Mouse (Mus musculus): ENCODE results near the gene Rasa3. TPM values are rescaled to one million over a fixed set of nuclear protein-coding genes. Genes with fewer than 3 reads are reported as not detected.
A peak's percentile ranks its signal among the peaks of the same experiment; 100 is the strongest.

Gene Rasa3
- total RNA-seq, 1 experiment from 2014 or later, result 96.1 TPM

GRCm38 (mm10) chr8:13591246-13591645 lies 86.2 kb downstream of the Rasa3 start:
- no peak for ATAC-seq (replicated peaks; ENCODE audit: low read depth, poor library complexity, severe bottlenecking)

GRCm38 (mm10) chr8:13589071-13589470 lies 88.3 kb downstream of the Rasa3 start:
- ATAC-seq (replicated peaks; ENCODE audit: low read depth, poor library complexity, severe bottlenecking), result no peak

GRCm38 (mm10) chr8:13584652-13585051 lies 92.8 kb downstream of the Rasa3 start:
- no peak for ATAC-seq (replicated peaks; ENCODE audit: low read depth, poor library complexity, severe bottlenecking)

- ATAC-seq (replicated peaks; ENCODE audit: low read depth, poor library complexity, severe bottlenecking), result no peak
Observed at GRCm38 (mm10) chr8:13577869-13578268, 99.5 kb downstream of the Rasa3 start.

- ATAC-seq (replicated peaks; ENCODE audit: low read depth, poor library complexity, severe bottlenecking), result no peak
Observed at GRCm38 (mm10) chr8:13571999-13572398, 105.4 kb downstream of the Rasa3 start.

- peak; percentile 79 for ATAC-seq (replicated peaks; ENCODE audit: low read depth, poor library complexity, severe bottlenecking)
Observed at GRCm38 (mm10) chr8:13562118-13562517, 115.3 kb downstream of the Rasa3 start, which contains the start of gene 1700029H14Rik. Gene 1700029H14Rik, minus strand, starts transcription at chr8:13562461.

- ATAC-seq (replicated peaks; ENCODE audit: low read depth, poor library complexity, severe bottlenecking), result no peak
Observed at GRCm38 (mm10) chr8:13557526-13557925, 119.9 kb downstream of the Rasa3 start.

GRCm38 (mm10) chr8:13551574-13551830 lies 125.9 kb downstream of the Rasa3 start:
- ATAC-seq (replicated peaks; ENCODE audit: low read depth, poor library complexity, severe bottlenecking), result no peak

- ATAC-seq (replicated peaks; ENCODE audit: low read depth, poor library complexity, severe bottlenecking), result peak; percentile 96
Observed at GRCm38 (mm10) chr8:13550718-13551573, 126.5 kb downstream of the Rasa3 start.

GRCm38 (mm10) chr8:13548831-13549230 lies 128.6 kb downstream of the Rasa3 start:
- ATAC-seq (replicated peaks; ENCODE audit: low read depth, poor library complexity, severe bottlenecking), result no peak

GRCm38 (mm10) chr8:13548235-13548634 lies 129.2 kb downstream of the Rasa3 start:
- no peak for ATAC-seq (replicated peaks; ENCODE audit: low read depth, poor library complexity, severe bottlenecking)

- no peak for ATAC-seq (replicated peaks; ENCODE audit: low read depth, poor library complexity, severe bottlenecking)
Observed at GRCm38 (mm10) chr8:13546421-13546820, 131.0 kb downstream of the Rasa3 start.

GRCm38 (mm10) chr8:13541526-13541925 lies 135.9 kb downstream of the Rasa3 start:
- no peak for ATAC-seq (replicated peaks; ENCODE audit: low read depth, poor library complexity, severe bottlenecking)

GRCm38 (mm10) chr8:13540122-13540521 lies 137.3 kb downstream of the Rasa3 start:
- ATAC-seq (replicated peaks; ENCODE audit: low read depth, poor library complexity, severe bottlenecking), result no peak

GRCm38 (mm10) chr8:13538821-13539220 lies 138.6 kb downstream of the Rasa3 start:
- ATAC-seq (replicated peaks; ENCODE audit: low read depth, poor library complexity, severe bottlenecking), result no peak

GRCm38 (mm10) chr8:13537102-13537501 lies 140.3 kb downstream of the Rasa3 start:
- no peak for ATAC-seq (replicated peaks; ENCODE audit: low read depth, poor library complexity, severe bottlenecking)

GRCm38 (mm10) chr8:13533123-13533522 lies 144.3 kb downstream of the Rasa3 start:
- no peak for ATAC-seq (replicated peaks; ENCODE audit: low read depth, poor library complexity, severe bottlenecking)

GRCm38 (mm10) chr8:13531602-13532171 lies 145.7 kb downstream of the Rasa3 start:
- peak; percentile 27 for ATAC-seq (replicated peaks; ENCODE audit: low read depth, poor library complexity, severe bottlenecking)

GRCm38 (mm10) chr8:13530941-13531340 lies 146.5 kb downstream of the Rasa3 start:
- peak; percentile 95 for ATAC-seq (replicated peaks; ENCODE audit: low read depth, poor library complexity, severe bottlenecking)

GRCm38 (mm10) chr8:13530401-13530800 lies 147.0 kb downstream of the Rasa3 start:
- 0 out of 2 replicates have a peak, but pooled peaks have one; percentile 1 for ATAC-seq (replicated peaks; ENCODE audit: low read depth, poor library complexity, severe bottlenecking)

- no peak for ATAC-seq (replicated peaks; ENCODE audit: low read depth, poor library complexity, severe bottlenecking)
Observed at GRCm38 (mm10) chr8:13529891-13530316, 147.5 kb downstream of the Rasa3 start.
